ENCODE assay signal across 7 mouse cellular contexts in the genomic region with DNA sequence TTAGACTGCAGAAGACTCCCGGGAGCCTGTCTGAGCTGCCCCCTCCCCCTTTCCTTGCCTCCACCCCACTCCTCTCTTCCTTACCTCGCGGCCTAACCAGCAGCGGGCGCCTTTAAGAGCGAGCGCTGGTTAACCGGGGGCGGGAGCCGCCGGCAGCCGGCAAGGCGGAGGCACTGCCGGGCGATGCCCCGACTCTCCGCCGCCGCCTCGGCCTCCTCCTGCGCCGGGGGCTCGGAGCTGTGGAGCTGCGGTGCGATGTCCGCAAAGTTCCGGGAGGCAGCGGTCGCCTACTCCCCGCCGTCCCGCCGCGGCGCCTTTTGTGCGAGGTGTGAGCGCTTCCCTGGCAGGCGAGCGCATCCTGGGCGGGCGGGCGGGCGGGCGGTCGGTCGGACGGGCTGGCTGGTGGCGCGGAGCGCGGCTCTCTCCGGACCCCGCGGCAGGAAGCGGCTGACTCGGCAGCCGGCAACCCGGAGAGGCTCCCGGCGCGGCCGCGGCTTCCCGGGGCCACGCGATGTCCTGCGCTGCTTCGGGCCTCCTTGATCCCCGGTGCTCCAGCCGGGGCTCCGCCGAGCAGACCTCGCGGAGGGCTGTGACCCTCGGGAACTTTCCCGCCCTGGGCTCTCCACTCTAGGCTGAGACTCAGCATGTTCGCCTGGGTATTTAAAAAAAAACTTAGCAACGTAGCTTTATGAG. TPM values are rescaled to one million over a fixed set of nuclear protein-coding genes. Genes with fewer than 3 reads are reported as not detected.
DNase-seq lines count a peak whose midpoint lies in the region; ATAC-seq lines count a peak whose summit lies in the region.

A gene (plus strand): TSS at position 109 of the 693 bp plus-strand sequence.

- no peaks in the 10 kb centered on the region for H3K36me3 ChIP-seq in embryonic facial prominence, embryonic 11.5 days (replicated peaks; ENCODE audit: control insufficient read depth, insufficient read depth, low read depth, low read length)
- no peaks in the 10 kb centered on the region for H3K36me3 ChIP-seq in limb, embryonic 10.5 days
- no peaks in the 10 kb centered on the region for H3K36me3 ChIP-seq in midbrain, embryonic 11.5 days (ENCODE audit: control insufficient read depth, insufficient read depth, low read length)

- peak within 1 kb of the TSS; percentile 66 for H3K4me3 ChIP-seq in embryonic facial prominence, embryonic 11.5 days (ENCODE audit: low read depth, low read length)
- H3K4me3 ChIP-seq in limb, embryonic 10.5 days = peak within 1 kb of the TSS; percentile 86
- H3K4me3 ChIP-seq in midbrain, embryonic 11.5 days (ENCODE audit: low read depth, low read length) = peak within 1 kb of the TSS; percentile 68

- H3K4me2 ChIP-seq in embryonic facial prominence, embryonic 11.5 days (ENCODE audit: low read depth, low read length) = peak within 1 kb of the TSS; percentile 64
- peak within 1 kb of the TSS; percentile 64 for H3K4me2 ChIP-seq in midbrain, embryonic 11.5 days

- peak within 1 kb of the TSS; percentile 95 for H3K9ac ChIP-seq in embryonic facial prominence, embryonic 11.5 days (replicated peaks; ENCODE audit: low read length)
- peak within 1 kb of the TSS; percentile 91 for H3K9ac ChIP-seq in midbrain, embryonic 11.5 days (ENCODE audit: low read length)

- no peaks in the 10 kb centered on the region for H3K27me3 ChIP-seq in embryonic facial prominence, embryonic 11.5 days (ENCODE audit: control insufficient read depth, insufficient read depth, low read length)
- H3K27me3 ChIP-seq in limb, embryonic 10.5 days (ENCODE audit: low read depth, poor library complexity, severe bottlenecking) = no peaks in the 10 kb centered on the region
- no peaks in the 10 kb centered on the region for H3K27me3 ChIP-seq in midbrain, embryonic 11.5 days (ENCODE audit: control insufficient read depth, insufficient read depth, low read length)

- peak within 1 kb of the TSS; percentile 91 for H3K27ac ChIP-seq in embryonic facial prominence, embryonic 11.5 days (replicated peaks; ENCODE audit: low read depth, low read length)
- peak within 1 kb of the TSS; percentile 98 for H3K27ac ChIP-seq in limb, embryonic 10.5 days
- H3K27ac ChIP-seq in midbrain, embryonic 11.5 days (ENCODE audit: low read depth, low read length) = peak within 1 kb of the TSS; percentile 82

- H3K4me1 ChIP-seq in embryonic facial prominence, embryonic 11.5 days (ENCODE audit: control insufficient read depth, insufficient read depth, low read length) = no peaks in the 10 kb centered on the region
- peaks cover 7% of the 10 kb centered on the region for H3K4me1 ChIP-seq in limb, embryonic 10.5 days
- H3K4me1 ChIP-seq in midbrain, embryonic 11.5 days (ENCODE audit: control insufficient read depth, insufficient read depth, low read length) = peaks cover 7% of the 10 kb centered on the region

- WGBS in embryonic facial prominence, embryonic 11.5 days = 0% methylated on average over 52 of the region's 78 CpGs
- under 1% methylated on average over 66 of the region's 78 CpGs for WGBS in limb, embryonic 10.5 days
- under 1% methylated on average over 69 of the region's 78 CpGs for WGBS in midbrain, embryonic 11.5 days

- DNase-seq in adrenal gland, postnatal 36 days = peak; percentile 74 to 85
- DNase-seq in embryonic facial prominence, embryonic 11.5 days (ENCODE audit: low spot score) = peak; percentile 84
- peak; percentile 71 to 72 for DNase-seq in heart, adult 18-20 months
- DNase-seq in kidney, adult 11 months = peak; percentile 46
- DNase-seq in limb, embryonic 10.5 days (ENCODE audit: low spot score) = peak; percentile 81
- DNase-seq in midbrain, embryonic 11.5 days (ENCODE audit: low spot score, missing footprints) = peak; percentile 97
- peak; percentile 5 to 16 for DNase-seq in spleen, postnatal 10 days (ENCODE audit: low spot score in 2 of 2)

- peak; percentile 98 for ATAC-seq in embryonic facial prominence, embryonic 11.5 days (replicated peaks; ENCODE audit: insufficient number of reproducible peaks, low FRiP score, low TSS enrichment, low read depth)
- peak; percentile 97 for ATAC-seq in midbrain, embryonic 11.5 days (ENCODE audit: low FRiP score)

- no peaks in the 10 kb centered on the region for H3K9me3 ChIP-seq in embryonic facial prominence, embryonic 11.5 days (replicated peaks; ENCODE audit: control insufficient read depth, low read length)
- no peaks in the 10 kb centered on the region for H3K9me3 ChIP-seq in limb, embryonic 10.5 days (replicated peaks)
- H3K9me3 ChIP-seq in midbrain, embryonic 11.5 days (ENCODE audit: control insufficient read depth, low read length) = no peaks in the 10 kb centered on the region

RNA-seq across cellular contexts. Expression of the gene that starts here (rescaled TPM):
- total RNA-seq in adrenal gland, postnatal 36 days (2021) = 1 to 10 TPM; 3.4 to 4.7 TPM
- polyA plus RNA-seq in embryonic facial prominence, embryonic 11.5 days (2014; fragmentation: Nextera tagmentation; extraction: Ambion mirVana) = 2.5 and 3.1 TPM in 2 replicates
- 1 to 10 TPM in 1 of 2 experiments, under 1 TPM in 1; 0.85 to 1.4 TPM for total RNA-seq in heart, adult 18-20 months (2021)
- polyA plus RNA-seq in limb, embryonic 10.5 days (2016; fragmentation: Nextera tagmentation; extraction: Ambion mirVana) = 1.9 and 2.4 TPM in 2 replicates
- polyA plus RNA-seq in midbrain, embryonic 11.5 days (2014; fragmentation: Nextera tagmentation; extraction: Ambion mirVana) = 2.3 and 2.4 TPM in 2 replicates

Comparison
In these comparisons a context has a peak if more than half of its experiments do, and no peak if none do; other contexts are left out.
1. Peak in every context shown above with its lines: DNase-seq, ATAC-seq, H3K4me3 ChIP-seq and H3K27ac ChIP-seq.
2. DNase-seq: peak in every context shown above with its lines; median percentile 97 in midbrain, embryonic 11.5 days; 84 in embryonic facial prominence, embryonic 11.5 days; 81 in limb, embryonic 10.5 days; 80 in adrenal gland, postnatal 36 days; 72 in heart, adult 18-20 months; 46 in kidney, adult 11 months; 10 in spleen, postnatal 10 days.